Mouse (Mus musculus): ENCODE measurements at regions not wholly inside any gene's neighbourhood (a gene's known extent, or its start where the extent isn't known, plus 50 kb on each side); places are given as distances from the start of the nearest gene placed in this dataset.

- WGBS = 76% methylated on average over 1 of the region's 1 CpGs
- no peak overlapping the region for H3K4me2 ChIP-seq (ENCODE audit: low read depth, low read length)
Observed at GRCm38 (mm10) chr12:39880309-39880708, 157.5 kb downstream of the Arl4a start.

GRCm38 (mm10) chr12:39873917-39874316 is 163.9 kb downstream of the Arl4a start:
- WGBS = 83% methylated on average over 6 of the region's 6 CpGs
- DNase-seq (ENCODE audit: low spot score) (no peak), ATAC-seq (ENCODE audit: low read depth) (no peak)
- no peaks in the 10 kb centered on the region for H3K9me3 ChIP-seq (ENCODE audit: control insufficient read depth, low read length)
- no peak overlapping the region for H3K27ac ChIP-seq (replicated peaks; ENCODE audit: low read depth, low read length)
- no peak overlapping the region for H3K9ac ChIP-seq (ENCODE audit: low read depth, low read length)
- no peak overlapping the region for H3K4me2 ChIP-seq (ENCODE audit: low read depth, low read length)
- no peak overlapping the region for H3K4me3 ChIP-seq (ENCODE audit: low read depth, low read length)
- H3K4me1 ChIP-seq (ENCODE audit: control insufficient read depth, insufficient read depth, low read length) = no peaks in the 10 kb centered on the region
- no peaks in the 10 kb centered on the region for H3K27me3 ChIP-seq (replicated peaks; ENCODE audit: control insufficient read depth, insufficient read depth, low read length)
- H3K36me3 ChIP-seq (ENCODE audit: control insufficient read depth, insufficient read depth, low read length) = no peaks in the 10 kb centered on the region

More at GRCm38 (mm10) chr12:39880309-39880708, 157.5 kb downstream of the Arl4a start:
- Histone ChIP-seq H3K9me3 (ENCODE audit: control insufficient read depth, low read length) (no peaks in the 10 kb centered on the region), H3K9ac (ENCODE audit: low read depth, low read length) (no peak overlapping the region), H3K4me3 (ENCODE audit: low read depth, low read length) (no peak overlapping the region), H3K36me3 (ENCODE audit: control insufficient read depth, insufficient read depth, low read length) (no peaks in the 10 kb centered on the region), H3K27me3 (replicated peaks; ENCODE audit: control insufficient read depth, insufficient read depth, low read length) (no peaks in the 10 kb centered on the region), H3K27ac (replicated peaks; ENCODE audit: low read depth, low read length) (no peak overlapping the region), H3K4me1 (ENCODE audit: control insufficient read depth, insufficient read depth, low read length) (no peaks in the 10 kb centered on the region)
- DNase-seq (ENCODE audit: low spot score) (peak; percentile 9), ATAC-seq (ENCODE audit: low read depth) (no peak)

- 86% methylated on average over 1 of the region's 1 CpGs for WGBS
- ATAC-seq (ENCODE audit: low read depth) = no peak
Observed at GRCm38 (mm10) chr12:39861797-39862196, 176.0 kb downstream of the Arl4a start.

GRCm38 (mm10) chr12:39851610-39852009 is 186.2 kb downstream of the Arl4a start:
- H3K4me1 ChIP-seq (ENCODE audit: control insufficient read depth, insufficient read depth, low read length) = no peaks in the 10 kb centered on the region
- no peak overlapping the region for H3K9ac ChIP-seq (ENCODE audit: low read depth, low read length)
- WGBS = 82% methylated on average over 6 of the region's 6 CpGs
- no peak overlapping the region for H3K27ac ChIP-seq (replicated peaks; ENCODE audit: low read depth, low read length)
- ATAC-seq (ENCODE audit: low read depth) (no peak), DNase-seq (ENCODE audit: low spot score) (no peak)
- no peaks in the 10 kb centered on the region for H3K9me3 ChIP-seq (ENCODE audit: control insufficient read depth, low read length)
- no peaks in the 10 kb centered on the region for H3K27me3 ChIP-seq (replicated peaks; ENCODE audit: control insufficient read depth, insufficient read depth, low read length)
- H3K4me2 ChIP-seq (ENCODE audit: low read depth, low read length) = no peak overlapping the region
- no peaks in the 10 kb centered on the region for H3K36me3 ChIP-seq (ENCODE audit: control insufficient read depth, insufficient read depth, low read length)
- H3K4me3 ChIP-seq (ENCODE audit: low read depth, low read length) = no peak overlapping the region

More at GRCm38 (mm10) chr12:39861797-39862196, 176.0 kb downstream of the Arl4a start:
- no peaks in the 10 kb centered on the region for H3K36me3 ChIP-seq (ENCODE audit: control insufficient read depth, insufficient read depth, low read length)
- H3K27ac ChIP-seq (replicated peaks; ENCODE audit: low read depth, low read length) = no peak overlapping the region
- H3K4me1 ChIP-seq (ENCODE audit: control insufficient read depth, insufficient read depth, low read length) = no peaks in the 10 kb centered on the region
- H3K4me2 ChIP-seq (ENCODE audit: low read depth, low read length) = no peak overlapping the region
- no peak overlapping the region for H3K4me3 ChIP-seq (ENCODE audit: low read depth, low read length)
- H3K9me3 ChIP-seq (ENCODE audit: control insufficient read depth, low read length) = no peaks in the 10 kb centered on the region
- H3K9ac ChIP-seq (ENCODE audit: low read depth, low read length) = no peak overlapping the region
- no peak for DNase-seq (ENCODE audit: low spot score)
- no peaks in the 10 kb centered on the region for H3K27me3 ChIP-seq (replicated peaks; ENCODE audit: control insufficient read depth, insufficient read depth, low read length)

- Histone ChIP-seq H3K9me3 (ENCODE audit: control insufficient read depth, low read length) (no peaks in the 10 kb centered on the region), H3K27ac (replicated peaks; ENCODE audit: low read depth, low read length) (no peak overlapping the region), H3K4me1 (ENCODE audit: control insufficient read depth, insufficient read depth, low read length) (no peaks in the 10 kb centered on the region), H3K9ac (ENCODE audit: low read depth, low read length) (no peak overlapping the region), H3K27me3 (replicated peaks; ENCODE audit: control insufficient read depth, insufficient read depth, low read length) (no peaks in the 10 kb centered on the region), H3K4me2 (ENCODE audit: low read depth, low read length) (no peak overlapping the region), H3K36me3 (ENCODE audit: control insufficient read depth, insufficient read depth, low read length) (no peaks in the 10 kb centered on the region), H3K4me3 (ENCODE audit: low read depth, low read length) (no peak overlapping the region)
- WGBS = 76% methylated on average over 3 of the region's 3 CpGs
- ATAC-seq (ENCODE audit: low read depth) (no peak), DNase-seq (ENCODE audit: low spot score) (no peak)
Observed at GRCm38 (mm10) chr12:39849346-39850058, 188.3 kb downstream of the Arl4a start.

- H3K27me3 ChIP-seq (replicated peaks; ENCODE audit: control insufficient read depth, insufficient read depth, low read length) = no peaks in the 10 kb centered on the region
- ATAC-seq (ENCODE audit: low read depth) (no peak), DNase-seq (ENCODE audit: low spot score) (peak; percentile 22)
- H3K36me3 ChIP-seq (ENCODE audit: control insufficient read depth, insufficient read depth, low read length) = no peaks in the 10 kb centered on the region
- H3K9ac ChIP-seq (ENCODE audit: low read depth, low read length) = no peak overlapping the region
- no peaks in the 10 kb centered on the region for H3K9me3 ChIP-seq (ENCODE audit: control insufficient read depth, low read length)
- H3K4me3 ChIP-seq (ENCODE audit: low read depth, low read length) = no peak overlapping the region
- no peak overlapping the region for H3K4me2 ChIP-seq (ENCODE audit: low read depth, low read length)
- H3K4me1 ChIP-seq (ENCODE audit: control insufficient read depth, insufficient read depth, low read length) = no peaks in the 10 kb centered on the region
- 83% methylated on average over 2 of the region's 2 CpGs for whole genome bisulfite sequencing
- H3K27ac ChIP-seq (replicated peaks; ENCODE audit: low read depth, low read length) = no peak overlapping the region
Observed at GRCm38 (mm10) chr12:39840615-39841014, 197.2 kb downstream of the Arl4a start.

- ATAC-seq (ENCODE audit: low read depth) (no peak), DNase-seq (ENCODE audit: low spot score) (peak; percentile 48)
- Histone ChIP-seq H3K27ac (replicated peaks; ENCODE audit: low read depth, low read length) (no peak overlapping the region), H3K4me2 (ENCODE audit: low read depth, low read length) (no peak overlapping the region), H3K4me3 (ENCODE audit: low read depth, low read length) (no peak overlapping the region), H3K27me3 (replicated peaks; ENCODE audit: control insufficient read depth, insufficient read depth, low read length) (no peaks in the 10 kb centered on the region), H3K4me1 (ENCODE audit: control insufficient read depth, insufficient read depth, low read length) (no peaks in the 10 kb centered on the region), H3K9me3 (ENCODE audit: control insufficient read depth, low read length) (no peaks in the 10 kb centered on the region), H3K9ac (ENCODE audit: low read depth, low read length) (no peak overlapping the region), H3K36me3 (ENCODE audit: control insufficient read depth, insufficient read depth, low read length) (no peaks in the 10 kb centered on the region)
- 74% methylated on average over 1 of the region's 1 CpGs for WGBS
Observed at GRCm38 (mm10) chr12:39840179-39840578, 197.6 kb downstream of the Arl4a start.

GRCm38 (mm10) chr12:39831079-39831478 is 206.7 kb downstream of the Arl4a start:
- Histone ChIP-seq H3K36me3 (ENCODE audit: control insufficient read depth, insufficient read depth, low read length) (no peaks in the 10 kb centered on the region), H3K9me3 (ENCODE audit: control insufficient read depth, low read length) (no peaks in the 10 kb centered on the region), H3K27me3 (replicated peaks; ENCODE audit: control insufficient read depth, insufficient read depth, low read length) (no peaks in the 10 kb centered on the region), H3K4me2 (ENCODE audit: low read depth, low read length) (no peak overlapping the region), H3K9ac (ENCODE audit: low read depth, low read length) (no peak overlapping the region), H3K4me1 (ENCODE audit: control insufficient read depth, insufficient read depth, low read length) (no peaks in the 10 kb centered on the region), H3K27ac (replicated peaks; ENCODE audit: low read depth, low read length) (no peak overlapping the region; the same call in 1 of the 2 replicates), H3K4me3 (ENCODE audit: low read depth, low read length) (no peak overlapping the region)
- ATAC-seq (ENCODE audit: low read depth) (no peak), DNase-seq (ENCODE audit: low spot score) (no peak)
- 76% methylated on average over 7 of the region's 7 CpGs for WGBS

- Histone ChIP-seq H3K4me2 (ENCODE audit: low read depth, low read length) (no peak overlapping the region), H3K4me3 (ENCODE audit: low read depth, low read length) (no peak overlapping the region), H3K9ac (ENCODE audit: low read depth, low read length) (no peak overlapping the region), H3K27ac (replicated peaks; ENCODE audit: low read depth, low read length) (no peak overlapping the region), H3K4me1 (ENCODE audit: control insufficient read depth, insufficient read depth, low read length) (no peaks in the 10 kb centered on the region), H3K9me3 (ENCODE audit: control insufficient read depth, low read length) (no peaks in the 10 kb centered on the region), H3K27me3 (replicated peaks; ENCODE audit: control insufficient read depth, insufficient read depth, low read length) (no peaks in the 10 kb centered on the region), H3K36me3 (ENCODE audit: control insufficient read depth, insufficient read depth, low read length) (no peaks in the 10 kb centered on the region)
- WGBS = 84% methylated on average over 4 of the region's 4 CpGs
- DNase-seq (ENCODE audit: low spot score) = no peak
- no peak for ATAC-seq (ENCODE audit: low read depth)
Observed at GRCm38 (mm10) chr12:39830530-39830929, 207.3 kb downstream of the Arl4a start.

Measured in embryonic facial prominence, embryonic 14.5 days (tissue).